Mouse (Mus musculus) ES-Bruce4 (cell line): ENCODE data around the gene Stpg4.

Source experiments
- CTCF ChIP-seq: IDR thresholded peaks from one replicate; pipeline ENCODE4 v1.8.1; 2011; ENCODE audit warnings: low read depth, low read length
- POLR2A ChIP-seq: IDR thresholded peaks from one replicate; pipeline ENCODE4 v1.8.1; 2011; ENCODE audit warnings: low read length; ENCODE audit not compliant: insufficient read depth

DNA sequence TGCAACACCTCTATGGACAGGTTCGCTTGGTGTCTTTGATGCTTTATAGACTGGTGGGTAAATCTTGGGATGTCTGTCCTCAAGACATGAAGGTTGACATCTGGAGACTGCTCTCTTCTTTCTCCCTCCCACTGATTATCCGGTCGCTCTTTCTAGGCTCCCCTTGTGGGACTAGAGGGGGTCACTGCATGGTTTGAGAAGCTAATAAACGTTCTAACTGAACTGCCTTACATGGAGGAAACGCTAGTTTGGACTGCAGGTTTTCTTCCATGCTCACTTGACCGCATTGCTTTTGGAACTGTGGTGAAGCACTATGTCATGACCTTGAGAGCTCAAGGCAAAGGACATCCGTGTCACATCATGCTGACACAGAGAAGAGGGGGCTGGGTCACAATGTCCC, 25.8 kb upstream of the Stpg4 start:
- TF ChIP-seq CTCF (no peak), POLR2A (no peak)
